Mouse (Mus musculus) kidney, postnatal 0 days (tissue): Measurements from ENCODE around the gene Ube2v1. TPM values are rescaled to one million over a fixed set of nuclear protein-coding genes. Genes with fewer than 3 reads are reported as not detected.
A peak's percentile ranks its signal among the peaks of the same experiment; 100 is the strongest.

Source experiments
- ATAC-seq: fragments of 200-750 bp; cut with Nextera tagmentation; replicated peaks from 2 replicates; pipeline ENCODE4 v1.8.0; 2017; ENCODE audit warnings: low read depth, moderate number of reproducible peaks, moderate TSS enrichment, moderate library complexity; ENCODE audit not compliant: low FRiP score
- DNase-seq: peaks from one replicate; pipeline ENCODE4 v3.0.0-alpha.2; 2016; ENCODE audit warnings: low spot score
- H3K27ac ChIP-seq: fragments of 300-500 bp; sonication (generic); 2 replicates; pipeline ENCODE4 v1.5.1; 2014; ENCODE audit warnings: mild to moderate bottlenecking
- H3K27me3 ChIP-seq: fragments of 300-500 bp; sonication (generic); 2 replicates; pipeline ENCODE4 v1.6.1; 2014; ENCODE audit warnings: low read length, mixed read lengths; ENCODE audit not compliant: insufficient read depth
- H3K36me3 ChIP-seq: fragments of 300-500 bp; sonication (generic); 2 replicates; pipeline ENCODE4 v1.6.1; 2014; ENCODE audit warnings: low read length, mixed read lengths; ENCODE audit not compliant: insufficient read depth
- H3K4me1 ChIP-seq: fragments of 300-500 bp; sonication (generic); replicated peaks from 2 replicates; pipeline ENCODE4 v1.6.1; 2014; ENCODE audit warnings: antibody characterized with exemption, low read length, mixed read lengths; ENCODE audit not compliant: insufficient read depth
- H3K4me2 ChIP-seq: fragments of 300-500 bp; sonication (generic); 2 replicates; pipeline ENCODE4 v1.6.1; 2014; ENCODE audit warnings: mild to moderate bottlenecking, low read length, moderate library complexity, mixed read lengths
- H3K4me3 ChIP-seq: fragments of 300-500 bp; sonication (generic); replicated peaks from 2 replicates; pipeline ENCODE4 v1.5.1; 2014; ENCODE audit warnings: low read depth, low read length
- H3K9ac ChIP-seq: fragments of 300-500 bp; sonication (generic); 2 replicates; pipeline ENCODE4 v1.6.1; 2014; ENCODE audit warnings: low read depth, low read length
- H3K9me3 ChIP-seq: fragments of 300-500 bp; sonication (generic); replicated peaks from 2 replicates; pipeline ENCODE4 v1.6.1; 2016; ENCODE audit warnings: low read length, inconsistent platforms, mixed read lengths
- CTCF ChIP-seq: IDR thresholded peaks from 2 replicates; pipeline ENCODE4 v1.5.1; 2016; ENCODE audit warnings: antibody characterized with exemption, low read depth, mild to moderate bottlenecking, moderate library complexity
- WGBS: fragments of 180-500 bp; shearing (Covaris S2); extraction: QIAGEN DNeasy Blood & Tissue Kit; methylation state at CpG from one replicate; pipeline ENCODE4 v1.1.7; 2014; 5-methylcytosine and 5-hydroxymethylcytosine counted together
- polyA plus RNA-seq: library from polyadenylated mRNA; unstranded; fragments of >200 nt; fragmentation: Nextera tagmentation; extraction: Ambion mirVana; gene quantifications from 2 replicates; pipeline ENCODE4 v1.2.1, GENCODE M21; 2015

The Ube2v1 gene
- polyA plus RNA-seq, 1 experiment from 2014 or later, result 256 TPM

DNA sequence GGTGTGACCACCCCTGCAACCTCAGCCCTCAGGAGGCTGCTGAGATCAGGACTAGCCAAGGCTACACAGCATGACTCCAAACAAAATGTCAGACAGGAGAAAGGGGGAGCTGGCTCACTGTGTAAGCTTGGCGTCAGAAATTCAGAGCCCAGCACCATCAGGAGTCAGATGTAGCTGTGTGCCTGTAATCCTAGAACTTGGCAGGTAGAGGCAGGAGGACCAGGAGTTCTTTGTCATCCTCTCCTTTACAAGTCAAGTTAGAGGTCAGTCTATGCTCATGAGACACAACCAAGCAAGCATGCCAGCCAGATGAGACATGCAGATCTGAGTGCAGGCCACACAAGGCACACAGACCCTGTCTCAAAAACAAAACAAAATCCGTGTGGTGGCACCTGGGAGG is 6.2 kb downstream of the Ube2v1 start:
- Histone ChIP-seq H3K36me3 (peaks cover 17% of the 10 kb centered on the region; the same call in 1 of the 2 replicates), H3K27me3 (no peaks in the 10 kb centered on the region), H3K9ac (no peak overlapping the region), H3K4me1 (peaks cover 23% of the 10 kb centered on the region), H3K27ac (no peak overlapping the region), H3K9me3 (no peaks in the 10 kb centered on the region), H3K4me3 (no peak overlapping the region), H3K4me2 (no peak overlapping the region)
- TF ChIP-seq CTCF, result no peak
- 38% methylated on average over 2 of the region's 2 CpGs for WGBS
- no peak for ATAC-seq
- DNase-seq, result no peak

DNA sequence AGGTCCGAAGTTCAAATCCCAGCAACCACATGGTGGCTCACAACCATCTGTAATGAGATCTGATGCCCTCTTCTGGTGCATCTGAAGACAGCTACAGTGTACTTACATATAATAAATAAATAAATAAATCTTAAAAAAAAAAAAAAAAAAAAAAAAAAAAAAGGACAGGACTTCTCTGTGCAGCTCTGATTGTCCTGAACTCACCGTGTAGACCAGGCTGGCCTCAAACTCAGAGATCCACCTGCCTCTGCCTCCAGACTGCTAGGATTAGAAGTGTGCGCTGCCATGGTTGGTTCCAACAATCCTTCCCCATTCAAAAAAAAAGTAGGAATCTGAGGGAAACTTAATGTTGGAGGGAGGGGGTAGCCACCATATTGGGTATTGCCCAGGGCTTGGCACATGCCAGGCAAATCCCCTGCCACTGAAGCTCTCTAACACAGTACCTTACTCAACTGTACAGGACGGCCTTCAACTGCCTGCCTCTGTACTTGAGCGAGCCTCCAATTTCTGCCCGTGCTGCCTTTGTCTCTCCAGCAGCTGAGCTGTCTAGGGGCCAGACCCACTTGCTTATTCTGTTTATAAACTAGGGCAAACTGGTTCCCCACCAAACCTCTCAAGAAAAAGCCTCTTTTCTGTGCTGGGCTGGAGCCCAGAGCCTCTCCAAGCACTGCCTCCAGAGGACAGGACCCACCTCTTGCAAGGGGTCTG is 7.4 kb downstream of the Ube2v1 start:
- DNase-seq, result no peak
- peaks cover 17% of the 10 kb centered on the region; the same call in 1 of the 2 replicates for H3K36me3 ChIP-seq
- no peak overlapping the region for H3K9ac ChIP-seq

DNA sequence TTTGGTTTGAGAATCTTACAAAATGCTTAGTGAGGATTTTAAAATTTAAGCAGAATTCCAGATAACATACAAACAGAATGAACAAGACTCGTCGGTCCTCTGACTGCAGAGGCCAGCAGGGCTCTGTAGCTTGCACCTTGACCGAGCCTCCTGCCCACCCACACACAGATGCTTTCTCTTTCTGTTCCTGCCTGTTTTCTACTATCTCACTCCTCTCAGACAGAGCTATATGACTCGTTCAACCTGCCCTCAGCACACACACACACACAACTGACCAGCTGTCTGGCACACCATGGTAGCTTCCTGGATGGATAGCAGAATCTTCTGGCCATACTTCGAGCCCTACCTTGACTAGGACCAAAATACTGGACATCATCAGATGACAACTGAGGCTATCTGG is 8.9 kb downstream of the Ube2v1 start:
- Histone ChIP-seq H3K4me3 (no peak overlapping the region), H3K9ac (no peak overlapping the region), H3K4me1 (no peaks in the 10 kb centered on the region; the same call in 1 of the 2 replicates), H3K27me3 (no peaks in the 10 kb centered on the region), H3K27ac (peak overlapping the region; percentile 4; the same call in 1 of the 2 replicates), H3K9me3 (no peaks in the 10 kb centered on the region), H3K36me3 (peaks cover 9% of the 10 kb centered on the region; the same call in 1 of the 2 replicates), H3K4me2 (no peak overlapping the region)
- ATAC-seq (no peak), DNase-seq (no peak)
- 47% methylated on average over 5 of the region's 5 CpGs for WGBS
- no peak for TF ChIP-seq CTCF

More for the DNA sequence above, 7.4 kb downstream of the Ube2v1 start:
- 91% methylated on average over 5 of the region's 6 CpGs for WGBS
- Histone ChIP-seq H3K27ac (no peak overlapping the region), H3K4me3 (no peak overlapping the region), H3K4me1 (peaks cover 12% of the 10 kb centered on the region), H3K4me2 (no peak overlapping the region), H3K9me3 (no peaks in the 10 kb centered on the region), H3K27me3 (no peaks in the 10 kb centered on the region)
- no peak for ATAC-seq
- no peak for TF ChIP-seq CTCF

DNA sequence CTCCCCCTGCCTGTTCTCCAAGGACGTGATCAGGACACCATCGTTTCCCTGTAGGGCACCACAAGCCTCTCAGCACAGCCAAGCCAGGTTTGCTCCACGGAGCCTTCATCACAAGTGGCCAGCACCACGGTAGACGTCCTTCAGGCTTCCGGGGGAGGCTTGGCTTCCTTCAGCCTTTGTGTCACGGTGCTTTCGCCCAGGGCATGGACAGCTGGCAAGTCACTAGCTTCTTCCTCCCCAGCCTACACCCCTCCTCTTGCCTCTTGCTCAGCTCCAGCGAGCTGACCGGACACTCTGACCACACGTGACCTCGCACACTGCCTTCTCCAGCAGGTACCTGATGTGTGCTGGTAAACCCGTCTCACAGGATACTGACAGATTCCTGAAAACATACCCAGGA is 9.5 kb downstream of the Ube2v1 start:
- H3K9ac ChIP-seq, result no peak overlapping the region
- no peak overlapping the region for H3K4me2 ChIP-seq
- peak; percentile 42 for DNase-seq
- no peaks in the 10 kb centered on the region for H3K9me3 ChIP-seq
- TF ChIP-seq CTCF, result no peak
- peaks cover 7% of the 10 kb centered on the region; the same call in 1 of the 2 replicates for H3K36me3 ChIP-seq
- WGBS, result 37% methylated on average over 13 of the region's 13 CpGs
- no peaks in the 10 kb centered on the region for H3K27me3 ChIP-seq
- peak; percentile 41; the same call in 1 of the 2 replicates for ATAC-seq
- no peaks in the 10 kb centered on the region; the same call in 1 of the 2 replicates for H3K4me1 ChIP-seq
- peak overlapping the region; percentile 4; the same call in 1 of the 2 replicates for H3K27ac ChIP-seq
- H3K4me3 ChIP-seq, result no peak overlapping the region

DNA sequence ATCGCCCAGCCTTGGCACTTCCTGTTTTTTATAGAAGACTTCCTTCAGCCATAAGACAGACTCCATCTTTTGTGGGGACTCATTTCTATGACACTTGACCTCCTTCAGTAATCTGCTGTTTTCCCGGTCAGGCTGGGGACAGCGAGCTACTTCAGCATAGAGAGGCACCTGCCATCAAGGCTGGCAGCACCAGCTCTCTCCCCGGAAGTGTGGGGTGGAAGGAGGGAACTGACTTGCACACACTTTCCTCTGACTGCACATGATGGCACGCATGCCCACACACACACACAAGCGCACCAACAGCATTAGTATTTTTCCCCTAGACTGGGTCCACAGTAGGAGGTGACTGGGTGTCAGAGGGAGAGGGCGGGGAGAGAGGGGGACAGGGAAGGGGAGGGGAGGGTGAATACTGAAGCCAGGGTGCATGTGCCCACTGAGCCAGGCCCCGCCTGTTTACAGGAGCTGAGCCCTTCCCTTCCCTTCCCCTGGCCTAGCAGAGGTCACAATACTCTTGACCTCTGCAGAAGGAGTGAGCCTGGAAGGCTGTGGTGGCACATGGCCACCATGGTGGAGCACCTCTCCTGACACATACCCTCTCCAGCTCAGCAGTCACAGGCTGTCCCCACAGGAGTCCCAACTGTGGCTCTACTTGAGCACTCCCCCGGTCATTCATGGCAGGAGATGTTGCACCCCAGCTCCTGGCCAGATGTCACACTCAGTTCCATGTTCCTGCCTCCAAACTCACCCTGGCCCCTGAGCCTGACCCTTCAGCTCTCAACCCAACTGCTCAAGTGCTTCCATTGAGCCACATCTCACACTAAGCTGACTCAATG is 10.4 kb downstream of the Ube2v1 start:
- H3K9ac ChIP-seq, result no peak overlapping the region
- peaks cover 6% of the 10 kb centered on the region; the same call in 1 of the 2 replicates for H3K36me3 ChIP-seq
- H3K9me3 ChIP-seq, result no peaks in the 10 kb centered on the region
- no peaks in the 10 kb centered on the region; the same call in 1 of the 2 replicates for H3K4me1 ChIP-seq
- H3K27ac ChIP-seq, result peak overlapping the region; percentile 4; the same call in 1 of the 2 replicates
- 0 out of 2 replicates have a peak, but pooled peaks have one; percentile 16 for ATAC-seq
- 72% methylated on average over 9 of the region's 9 CpGs for WGBS
- DNase-seq, result no peak
- H3K27me3 ChIP-seq, result no peaks in the 10 kb centered on the region
- H3K4me3 ChIP-seq, result no peak overlapping the region
- no peak for TF ChIP-seq CTCF
- H3K4me2 ChIP-seq, result no peak overlapping the region

DNA sequence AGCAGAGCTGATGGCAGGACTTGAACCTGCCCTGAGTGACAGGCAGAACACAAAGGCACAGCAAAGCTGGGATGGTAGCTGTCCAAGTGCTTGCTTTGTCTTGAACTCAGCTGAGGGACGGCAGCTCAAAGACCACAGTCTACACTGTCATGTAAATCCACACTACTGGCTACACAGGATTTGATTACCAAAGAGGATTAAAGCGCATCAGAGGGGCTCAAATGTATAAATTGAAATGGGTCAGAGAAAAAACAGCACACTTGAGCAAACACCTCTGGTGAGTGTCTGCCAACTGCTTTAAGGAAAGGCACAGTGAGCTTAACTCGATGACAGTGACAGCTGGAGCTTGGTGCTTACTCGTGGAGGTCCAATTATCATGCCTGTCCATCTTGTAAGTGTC is 14.4 kb downstream of the Ube2v1 start:
- H3K9ac ChIP-seq, result no peak overlapping the region
- WGBS, result 67% methylated on average over 4 of the region's 4 CpGs
- no peak overlapping the region for H3K4me3 ChIP-seq
- H3K4me1 ChIP-seq, result no peaks in the 10 kb centered on the region; the same call in 1 of the 2 replicates
- H3K27ac ChIP-seq, result no peak overlapping the region
- peaks cover 20% of the 10 kb centered on the region for H3K36me3 ChIP-seq
- DNase-seq, result no peak
- H3K27me3 ChIP-seq, result no peaks in the 10 kb centered on the region
- no peaks in the 10 kb centered on the region for H3K9me3 ChIP-seq
- no peak overlapping the region for H3K4me2 ChIP-seq
- TF ChIP-seq CTCF, result no peak
- no peak for ATAC-seq
